Mouse (Mus musculus) monocyte, adult 2 months (primary cell): Measurements from ENCODE around the gene Elovl1.
A peak's percentile ranks its signal among the peaks of the same experiment; 100 is the strongest.

Experiments
- DNase-seq, 2 experiments: peaks; one replicate each; pipeline ENCODE4 v3.0.0; 2022; ENCODE audit warnings: low spot score in 2 of 2, low read depth in 1 of 2

The Elovl1 gene

GRCm38 (mm10) chr4:118428531-118429214 is 780 bp downstream of the Elovl1 start:
- DNase-seq, result no peak

GRCm38 (mm10) chr4:118429215-118429895 is 1.5 kb downstream of the Elovl1 start:
- DNase-seq, result no peak

- no peak for DNase-seq
Observed at GRCm38 (mm10) chr4:118432332-118432731, 4.4 kb downstream of the Elovl1 start.

- peak; percentile 79 to 82 for DNase-seq
Observed at GRCm38 (mm10) chr4:118436820-118437603, 9.1 kb downstream of the Elovl1 start, which contains the start of gene Cdc20. Cdc20 (minus strand) TSS chr4:118437352.

GRCm38 (mm10) chr4:118437829-118438253 is 9.9 kb downstream of the Elovl1 start:
- DNase-seq, result no peak

- no peak for DNase-seq
Observed at GRCm38 (mm10) chr4:118445088-118445487, 17.2 kb downstream of the Elovl1 start.

GRCm38 (mm10) chr4:118445781-118446414 is 18.0 kb downstream of the Elovl1 start:
- DNase-seq, result no peak

- no peak for DNase-seq
Observed at GRCm38 (mm10) chr4:118446415-118447153, 18.7 kb downstream of the Elovl1 start.

GRCm38 (mm10) chr4:118457345-118457975 is 29.6 kb downstream of the Elovl1 start, which contains the start of gene Mpl:
Mpl (minus strand) TSS chr4:118457513.
- no peak for DNase-seq

- DNase-seq, result no peak
Observed at GRCm38 (mm10) chr4:118464956-118465355, 37.1 kb downstream of the Elovl1 start.

GRCm38 (mm10) chr4:118465697-118466163 is 37.8 kb downstream of the Elovl1 start:
- DNase-seq, result no peak

- no peak for DNase-seq
Observed at GRCm38 (mm10) chr4:118471281-118471680, 43.4 kb downstream of the Elovl1 start.

- DNase-seq, result no peak
Observed at GRCm38 (mm10) chr4:118472687-118473086, 44.8 kb downstream of the Elovl1 start.

- no peak for DNase-seq
Observed at GRCm38 (mm10) chr4:118476773-118477530, 49.1 kb downstream of the Elovl1 start.
